Mouse (Mus musculus) hindbrain, embryonic 12.5 days (tissue): ENCODE data around the gene Hoxb2. TPM values are rescaled to one million over a fixed set of nuclear protein-coding genes. Genes with fewer than 3 reads are reported as not detected.

Experiments used
- ATAC-seq: fragments of 200-750 bp; cut with Nextera tagmentation; 2 replicates; pipeline ENCODE4 v1.8.0; 2017; ENCODE audit warnings: moderate TSS enrichment; ENCODE audit not compliant: low FRiP score
- H3K27ac ChIP-seq: fragments of 300-500 bp; sonication (generic); 2 replicates; pipeline ENCODE4 v1.5.1; 2016; ENCODE audit warnings: mild to moderate bottlenecking
- H3K27me3 ChIP-seq: fragments of 300-500 bp; sonication (generic); 2 replicates; pipeline ENCODE4 v1.6.1; 2016; ENCODE audit warnings: mild to moderate bottlenecking
- H3K36me3 ChIP-seq: fragments of 300-500 bp; sonication (generic); 2 replicates; pipeline ENCODE4 v1.6.1; 2016; ENCODE audit warnings: mild to moderate bottlenecking
- H3K4me1 ChIP-seq: fragments of 300-500 bp; sonication (generic); 2 replicates; pipeline ENCODE4 v1.6.1; 2016
- H3K4me2 ChIP-seq: fragments of 300-500 bp; sonication (generic); replicated peaks from 2 replicates; pipeline ENCODE4 v1.6.1; 2016; ENCODE audit warnings: mild to moderate bottlenecking
- H3K4me3 ChIP-seq: fragments of 300-500 bp; sonication (generic); 2 replicates; pipeline ENCODE4 v1.5.1; 2016; ENCODE audit warnings: mild to moderate bottlenecking
- H3K9ac ChIP-seq: fragments of 300-500 bp; sonication (generic); 2 replicates; pipeline ENCODE4 v1.6.1; 2016; ENCODE audit warnings: mild to moderate bottlenecking, moderate library complexity
- H3K9me3 ChIP-seq: fragments of 300-500 bp; sonication (generic); replicated peaks from 2 replicates; pipeline ENCODE4 v1.6.1; 2016; ENCODE audit warnings: mild to moderate bottlenecking
- WGBS: fragments of 180-500 bp; shearing (Covaris S2); methylation state at CpG from one replicate; pipeline ENCODE4 v1.1.7; 2016; 5-methylcytosine and 5-hydroxymethylcytosine counted together
- polyA plus RNA-seq: library from polyadenylated mRNA; unstranded; fragments of >200 nt; fragmentation: Nextera tagmentation; extraction: Ambion mirVana; gene quantifications from 2 replicates; pipeline ENCODE4 v1.2.1, GENCODE M21; 2016

The Hoxb2 gene
- polyA plus RNA-seq, 1 experiment from 2014 or later = 58.2 TPM

GRCm38 (mm10) chr11:96348988-96349387 lies 1.3 kb upstream of the Hoxb2 start:
- H3K27me3 ChIP-seq = peaks cover 79% of the 10 kb centered on the region
- H3K4me2 ChIP-seq = peak overlapping the region; percentile 47
- H3K4me1 ChIP-seq = peaks cover 46% of the 10 kb centered on the region
- H3K4me3 ChIP-seq = peak overlapping the region; percentile 24
- H3K36me3 ChIP-seq = no peaks in the 10 kb centered on the region
- peak overlapping the region; percentile 96 for H3K27ac ChIP-seq
- 10% methylated on average over 3 of the region's 3 CpGs for WGBS
- no peaks in the 10 kb centered on the region for H3K9me3 ChIP-seq
- no peak for ATAC-seq
- H3K9ac ChIP-seq = peak overlapping the region; percentile 57

- H3K27me3 ChIP-seq = peaks cover 79% of the 10 kb centered on the region
- H3K9me3 ChIP-seq = no peaks in the 10 kb centered on the region
- H3K4me1 ChIP-seq = peaks cover 41% of the 10 kb centered on the region
- H3K4me3 ChIP-seq = peak overlapping the region; percentile 24
- peak overlapping the region; percentile 57 for H3K9ac ChIP-seq
- H3K36me3 ChIP-seq = no peaks in the 10 kb centered on the region
- ATAC-seq = no peak
- H3K4me2 ChIP-seq = peak overlapping the region; percentile 47
- WGBS = 2% methylated on average over 14 of the region's 14 CpGs
- H3K27ac ChIP-seq = peak overlapping the region; percentile 96
These were observed 609 bp upstream of the Hoxb2 start for GRCm38 (mm10) chr11:96349491-96350340.

- peak overlapping the region; percentile 54; the same call in 1 of the 2 replicates for H3K4me3 ChIP-seq
- H3K9ac ChIP-seq = peak overlapping the region; percentile 92
These were observed 466 bp downstream of the Hoxb2 start for GRCm38 (mm10) chr11:96350791-96351190.

GRCm38 (mm10) chr11:96351312-96351711 lies 987 bp downstream of the Hoxb2 start:
- peak overlapping the region; percentile 64 for H3K4me2 ChIP-seq
- 2% methylated on average over 11 of the region's 11 CpGs for WGBS
- H3K4me1 ChIP-seq = peaks cover 25% of the 10 kb centered on the region
- ATAC-seq = peak; percentile 27; the same call in 1 of the 2 replicates
- H3K9me3 ChIP-seq = no peaks in the 10 kb centered on the region
- H3K9ac ChIP-seq = peak overlapping the region; percentile 92
- H3K4me3 ChIP-seq = peak overlapping the region; percentile 54
- H3K36me3 ChIP-seq = no peaks in the 10 kb centered on the region
- H3K27ac ChIP-seq = peak overlapping the region; percentile 96
- peaks cover 75% of the 10 kb centered on the region for H3K27me3 ChIP-seq

More at GRCm38 (mm10) chr11:96350791-96351190, 466 bp downstream of the Hoxb2 start:
- H3K9me3 ChIP-seq = no peaks in the 10 kb centered on the region
- no peaks in the 10 kb centered on the region for H3K36me3 ChIP-seq
- H3K4me1 ChIP-seq = peaks cover 31% of the 10 kb centered on the region
- peak overlapping the region; percentile 64 for H3K4me2 ChIP-seq
- no peak for ATAC-seq
- 8% methylated on average over 2 of the region's 2 CpGs for WGBS
- H3K27ac ChIP-seq = peak overlapping the region; percentile 96
- H3K27me3 ChIP-seq = peaks cover 75% of the 10 kb centered on the region

- Histone ChIP-seq H3K36me3 (no peaks in the 10 kb centered on the region), H3K4me2 (peak overlapping the region; percentile 64), H3K9me3 (no peaks in the 10 kb centered on the region), H3K27ac (peak overlapping the region; percentile 96), H3K27me3 (peaks cover 75% of the 10 kb centered on the region), H3K4me1 (peaks cover 25% of the 10 kb centered on the region), H3K9ac (peak overlapping the region; percentile 92), H3K4me3 (peak overlapping the region; percentile 54)
- peak; percentile 49; the same call in 1 of the 2 replicates for ATAC-seq
- WGBS = under 1% methylated on average over 22 of the region's 22 CpGs
These were observed 1.5 kb downstream of the Hoxb2 start for GRCm38 (mm10) chr11:96351831-96352230.

- Histone ChIP-seq H3K9ac (peak overlapping the region; percentile 92), H3K9me3 (no peaks in the 10 kb centered on the region), H3K36me3 (no peaks in the 10 kb centered on the region), H3K4me2 (peak overlapping the region; percentile 64), H3K27me3 (peaks cover 78% of the 10 kb centered on the region), H3K4me1 (peaks cover 23% of the 10 kb centered on the region), H3K4me3 (peak overlapping the region; percentile 54), H3K27ac (peak overlapping the region; percentile 96)
- under 1% methylated on average over 75 of the region's 75 CpGs for WGBS
- ATAC-seq = no peak
These were observed 2.6 kb downstream of the Hoxb2 start for GRCm38 (mm10) chr11:96352691-96353521.

GRCm38 (mm10) chr11:96353522-96353841 lies 3.2 kb downstream of the Hoxb2 start:
- Histone ChIP-seq H3K27me3 (peaks cover 78% of the 10 kb centered on the region), H3K4me3 (peak overlapping the region; percentile 54), H3K4me1 (peaks cover 22% of the 10 kb centered on the region), H3K4me2 (peak overlapping the region; percentile 64), H3K9me3 (no peaks in the 10 kb centered on the region), H3K36me3 (no peaks in the 10 kb centered on the region), H3K9ac (peak overlapping the region; percentile 92), H3K27ac (peak overlapping the region; percentile 96)
- ATAC-seq = no peak
- WGBS = under 1% methylated on average over 14 of the region's 14 CpGs

GRCm38 (mm10) chr11:96353939-96354338 lies 3.6 kb downstream of the Hoxb2 start:
- Histone ChIP-seq H3K4me1 (peaks cover 19% of the 10 kb centered on the region), H3K9ac (peak overlapping the region; percentile 92), H3K36me3 (no peaks in the 10 kb centered on the region), H3K27me3 (peaks cover 77% of the 10 kb centered on the region), H3K27ac (peak overlapping the region; percentile 96), H3K4me2 (peak overlapping the region; percentile 64), H3K4me3 (peak overlapping the region; percentile 54), H3K9me3 (no peaks in the 10 kb centered on the region)
- WGBS = 3% methylated on average over 8 of the region's 8 CpGs
- no peak for ATAC-seq

- no peaks in the 10 kb centered on the region for H3K36me3 ChIP-seq
- H3K4me1 ChIP-seq = peaks cover 15% of the 10 kb centered on the region; the same call in 1 of the 2 replicates
- no peaks in the 10 kb centered on the region for H3K9me3 ChIP-seq
- H3K4me3 ChIP-seq = peak overlapping the region; percentile 54
- peak overlapping the region; percentile 96 for H3K27ac ChIP-seq
- H3K9ac ChIP-seq = peak overlapping the region; percentile 92
- peaks cover 76% of the 10 kb centered on the region for H3K27me3 ChIP-seq
- peak overlapping the region; percentile 64 for H3K4me2 ChIP-seq
- WGBS = 1% methylated on average over 25 of the region's 25 CpGs
- no peak for ATAC-seq
These were observed 4.1 kb downstream of the Hoxb2 start for GRCm38 (mm10) chr11:96354376-96354775.

GRCm38 (mm10) chr11:96354801-96355311 lies 4.5 kb downstream of the Hoxb2 start:
- H3K9me3 ChIP-seq = no peaks in the 10 kb centered on the region
- ATAC-seq = no peak
- H3K27ac ChIP-seq = peak overlapping the region; percentile 96
- peak overlapping the region; percentile 92 for H3K9ac ChIP-seq
- H3K4me2 ChIP-seq = peak overlapping the region; percentile 64
- peaks cover 75% of the 10 kb centered on the region for H3K27me3 ChIP-seq
- 5% methylated on average over 9 of the region's 9 CpGs for WGBS
- H3K4me1 ChIP-seq = peaks cover 11% of the 10 kb centered on the region; the same call in 1 of the 2 replicates
- H3K36me3 ChIP-seq = no peaks in the 10 kb centered on the region
- peak overlapping the region; percentile 54 for H3K4me3 ChIP-seq

GRCm38 (mm10) chr11:96363807-96364206 lies 13.5 kb downstream of the Hoxb2 start:
- 3% methylated on average over 5 of the region's 5 CpGs for WGBS
- 0 out of 2 replicates have a peak, but pooled peaks cover 3% of the 10 kb centered on the region for H3K9me3 ChIP-seq
- ATAC-seq = no peak
- H3K36me3 ChIP-seq = no peaks in the 10 kb centered on the region
- no peak overlapping the region for H3K4me2 ChIP-seq
- H3K27ac ChIP-seq = no peak overlapping the region
- H3K4me1 ChIP-seq = peaks cover 9% of the 10 kb centered on the region
- H3K4me3 ChIP-seq = no peak overlapping the region
- H3K27me3 ChIP-seq = peaks cover 81% of the 10 kb centered on the region
- no peak overlapping the region for H3K9ac ChIP-seq
